Mouse (Mus musculus) heart, adult 9 months (tissue): ENCODE measurements at regions not wholly inside any gene's neighbourhood (a gene's known extent, or its start where the extent isn't known, plus 50 kb on each side); places are given as distances from the start of the nearest gene placed in this dataset.
A peak's percentile ranks its signal among the peaks of the same experiment; 100 is the strongest.

ENCODE experiments used
- DNase-seq, 2 experiments: peaks; one replicate each; pipeline ENCODE4 v3.0.0; 2022; ENCODE audit warnings: low spot score in 2 of 2

DNA sequence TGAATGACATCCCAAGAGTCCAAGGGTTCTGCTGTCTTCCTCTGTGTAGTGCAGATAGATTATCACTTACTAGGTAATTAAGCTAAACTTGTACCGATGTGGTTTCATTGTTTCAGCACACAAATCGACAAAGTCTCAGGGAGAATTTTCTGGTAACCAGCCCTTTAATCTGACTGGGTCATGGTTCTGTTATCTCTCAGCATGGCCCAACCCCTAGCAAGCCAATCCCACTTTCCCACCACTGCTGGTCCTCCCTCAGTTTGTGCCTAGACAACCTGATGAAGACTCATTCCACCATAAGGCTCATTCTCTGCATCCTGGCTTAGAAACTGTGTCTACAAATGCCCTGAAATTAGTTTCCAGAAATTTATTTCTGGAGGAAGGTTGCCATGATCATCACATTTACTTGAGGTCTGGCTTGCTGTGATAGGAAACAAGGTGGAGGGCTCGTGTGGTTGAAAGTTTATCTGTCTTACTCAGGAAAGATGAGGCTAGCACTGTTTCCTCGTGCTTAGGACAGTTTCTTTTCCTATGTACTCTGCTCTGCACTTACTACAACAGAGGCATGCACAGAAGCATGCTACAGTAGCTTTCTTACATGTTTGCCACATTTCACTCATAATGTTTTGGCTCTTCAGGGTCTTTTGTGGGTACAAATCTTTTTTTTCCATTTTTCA lies 217.0 kb upstream of the Nrp1 start:
- no peak for DNase-seq

DNA sequence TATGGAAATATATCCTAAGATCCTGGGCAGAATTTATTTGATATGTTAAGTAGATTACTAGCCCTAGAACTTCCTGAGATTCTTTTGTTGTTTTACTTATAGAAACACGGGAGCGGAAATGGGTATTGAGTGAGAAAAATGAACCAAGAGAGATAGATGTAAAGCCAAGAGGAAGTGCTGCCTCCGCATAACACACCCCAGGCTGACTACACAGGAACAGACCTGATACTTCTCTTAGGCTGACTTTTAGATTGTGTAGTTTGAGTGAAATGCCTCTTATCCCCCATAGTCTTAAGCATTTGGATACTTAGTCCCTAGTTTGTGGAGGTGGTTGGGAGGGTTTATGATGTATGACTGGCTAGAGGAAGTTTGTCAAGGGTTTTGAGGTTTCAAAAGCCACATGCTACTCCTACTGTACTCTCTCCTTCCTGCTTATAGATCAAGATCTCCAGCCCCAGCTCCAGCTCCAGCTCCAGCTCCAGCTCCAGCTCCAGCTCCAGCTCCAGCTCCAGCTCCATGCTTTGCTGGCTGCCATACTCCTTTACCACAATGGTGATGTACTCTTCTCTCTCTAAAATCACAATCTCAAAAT lies 210.0 kb upstream of the Nrp1 start:
- no peak for DNase-seq

DNA sequence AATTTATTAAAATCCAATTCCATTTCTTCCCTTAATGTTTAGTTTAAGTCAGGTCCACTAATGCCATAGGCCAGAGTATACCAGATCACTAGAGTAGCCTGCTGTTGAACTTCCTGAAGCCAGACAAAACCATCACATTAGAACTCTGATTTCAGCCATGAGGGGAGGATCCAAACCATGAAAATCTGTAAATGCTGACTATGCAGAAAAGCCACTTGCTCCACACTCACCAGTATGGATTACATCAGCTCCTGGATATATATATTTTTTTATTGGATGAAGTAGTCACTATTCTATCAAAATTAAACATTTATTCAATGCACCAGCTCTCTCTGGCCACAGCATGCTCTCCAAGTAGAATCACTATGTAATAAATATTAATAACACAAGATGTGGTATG lies 202.8 kb upstream of the Nrp1 start:
- DNase-seq: no peak

GRCm38 (mm10) chr8:128156221-128156620 lies 202.2 kb upstream of the Nrp1 start:
- DNase-seq: no peak

DNA sequence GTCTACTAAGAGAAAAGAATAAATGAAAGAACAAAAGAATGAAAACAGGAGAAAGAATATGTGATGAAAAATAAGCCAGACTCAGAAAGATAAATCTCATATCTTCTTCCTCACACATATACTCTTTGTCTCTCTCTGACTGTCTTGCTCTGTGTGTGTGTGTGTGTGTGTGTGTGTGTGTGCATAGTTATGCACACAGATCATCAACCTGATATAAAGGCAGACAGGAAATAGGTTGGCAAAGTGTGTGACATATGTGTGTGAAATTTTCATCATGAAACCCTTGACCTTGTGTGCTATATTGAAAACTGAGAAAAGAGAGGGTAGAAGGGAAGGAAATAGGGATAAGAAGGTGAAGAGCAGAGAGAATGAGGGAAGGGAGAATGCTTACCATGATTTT lies 195.5 kb upstream of the Nrp1 start:
- DNase-seq: no peak

- DNase-seq: no peak
Measured at GRCm38 (mm10) chr8:128164976-128165375, 193.4 kb upstream of the Nrp1 start.

- DNase-seq: no peak
Measured at GRCm38 (mm10) chr8:128165591-128165990, 192.8 kb upstream of the Nrp1 start.

GRCm38 (mm10) chr8:128166097-128166496 lies 192.3 kb upstream of the Nrp1 start:
- DNase-seq: peak in 1 of 2 experiments; percentile 26

GRCm38 (mm10) chr8:128168819-128169218 lies 189.6 kb upstream of the Nrp1 start:
- DNase-seq: no peak

- no peak for DNase-seq
Measured at GRCm38 (mm10) chr8:128171116-128171515, 187.3 kb upstream of the Nrp1 start.

- no peak for DNase-seq
Measured at GRCm38 (mm10) chr8:128180214-128180613, 178.2 kb upstream of the Nrp1 start.

DNA sequence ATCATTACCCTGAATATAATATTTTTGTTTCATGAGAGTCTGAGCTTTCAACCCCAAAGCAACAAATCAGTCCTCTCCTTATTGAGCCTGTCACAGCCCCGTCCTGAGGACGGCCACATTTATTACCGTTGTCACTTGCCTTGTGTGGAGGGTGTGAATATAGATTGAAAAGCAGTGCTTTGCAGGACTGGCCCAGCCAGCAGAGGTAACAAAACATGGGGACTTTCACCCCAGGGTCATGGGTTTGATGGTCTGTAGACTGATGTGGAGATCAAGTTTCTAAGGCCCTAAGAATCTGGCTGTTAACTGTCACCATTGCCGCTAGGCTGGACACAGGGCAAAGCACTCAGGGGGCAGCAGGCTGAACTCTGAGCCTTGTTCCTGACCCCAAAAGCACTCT lies 175.3 kb upstream of the Nrp1 start:
- no peak for DNase-seq

DNA sequence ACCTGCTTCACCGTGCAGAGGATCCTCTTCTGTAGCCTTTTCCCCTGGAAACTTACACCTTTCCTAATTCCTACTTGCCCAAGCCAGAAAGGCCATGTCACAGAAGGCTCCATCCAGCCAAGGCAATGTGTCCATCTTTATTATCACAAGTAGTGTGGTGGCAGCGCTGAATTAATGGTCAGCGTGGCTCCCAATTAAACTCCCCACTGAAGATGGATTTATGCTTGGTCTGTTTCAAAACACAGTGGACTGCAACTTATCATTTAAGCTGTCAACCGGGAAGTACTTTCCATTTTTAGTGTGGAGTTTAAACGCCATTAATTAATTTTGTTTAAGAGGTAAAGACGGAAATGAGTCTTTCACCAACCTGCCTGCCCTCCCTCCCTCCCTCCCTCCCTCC lies 170.1 kb upstream of the Nrp1 start:
- no peak for DNase-seq

DNA sequence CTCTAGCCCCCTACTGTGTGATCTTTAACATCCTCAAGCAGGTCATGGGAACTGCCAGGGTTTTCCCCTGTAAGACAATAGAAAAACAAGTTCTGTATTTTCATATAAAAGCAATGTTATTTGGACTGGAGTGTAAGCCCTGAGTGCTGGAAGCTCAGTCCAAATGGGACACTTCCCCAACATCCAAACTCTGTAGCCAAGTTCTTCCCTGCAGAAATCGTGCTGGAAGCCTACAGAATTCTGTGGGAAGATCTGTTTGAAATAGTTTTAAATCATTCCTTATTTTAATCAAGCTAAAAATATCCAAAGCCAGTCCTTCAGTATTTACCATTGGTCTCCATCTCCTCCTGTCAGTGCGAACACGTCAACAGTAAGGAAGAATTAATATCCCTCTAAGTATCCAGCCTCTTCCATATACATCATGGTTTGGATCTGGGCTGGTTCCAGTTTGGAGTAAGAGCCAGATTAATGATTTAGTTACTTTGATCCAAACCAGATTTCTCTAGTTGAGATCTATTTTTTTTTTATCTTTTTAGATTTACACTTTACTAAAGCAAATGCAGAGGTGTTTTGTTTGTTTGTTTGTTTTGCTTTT lies 165.0 kb upstream of the Nrp1 start:
- DNase-seq: no peak

GRCm38 (mm10) chr8:128200815-128201214 lies 157.6 kb upstream of the Nrp1 start:
- no peak for DNase-seq

GRCm38 (mm10) chr8:128201635-128202034 lies 156.8 kb upstream of the Nrp1 start:
- no peak for DNase-seq

GRCm38 (mm10) chr8:128202158-128202886 lies 156.1 kb upstream of the Nrp1 start:
- DNase-seq: no peak

DNA sequence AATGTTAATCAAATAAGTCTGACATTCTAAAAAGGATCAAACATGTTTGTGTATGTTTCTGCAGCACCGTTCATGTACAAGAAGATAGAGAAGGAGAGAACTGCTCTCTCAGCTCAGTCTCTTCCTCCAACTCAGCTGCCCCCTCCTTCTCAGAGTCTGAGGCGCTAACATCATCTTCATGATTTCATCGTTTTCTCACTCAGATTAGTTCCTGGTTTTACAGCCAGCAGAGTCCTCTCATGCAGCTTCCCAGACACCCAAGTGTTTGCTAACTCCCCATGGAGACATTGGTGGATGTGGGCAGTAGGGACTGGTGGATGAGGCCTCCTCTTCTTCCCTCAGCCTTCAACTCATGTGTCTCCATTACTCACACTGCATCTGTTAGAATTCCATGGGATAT lies 153.6 kb upstream of the Nrp1 start:
- no peak for DNase-seq

- DNase-seq: no peak
Measured at GRCm38 (mm10) chr8:128207138-128207537, 151.3 kb upstream of the Nrp1 start.

DNA sequence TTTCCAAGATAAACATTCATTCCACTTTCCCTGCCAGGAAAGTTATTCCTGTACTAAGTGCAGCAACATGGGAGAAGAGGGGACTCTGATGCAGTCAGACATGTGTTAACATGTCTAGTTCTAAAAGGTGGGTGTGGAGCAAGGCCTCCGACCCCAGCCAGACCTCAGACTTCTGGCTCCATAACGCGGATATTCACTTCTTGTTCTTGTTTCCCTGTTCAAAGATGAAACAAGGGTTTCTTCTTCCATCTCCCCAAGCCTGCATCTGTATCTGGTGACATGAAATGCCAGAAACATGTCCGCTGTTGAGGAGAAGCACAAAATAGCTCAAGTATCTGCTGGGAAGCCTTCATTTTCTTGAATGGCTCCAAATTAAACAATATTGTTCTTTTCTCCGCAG lies 147.6 kb upstream of the Nrp1 start:
- DNase-seq: peak; percentile 37 to 48

- no peak for DNase-seq
Measured at GRCm38 (mm10) chr8:128212223-128212622, 146.2 kb upstream of the Nrp1 start.

DNA sequence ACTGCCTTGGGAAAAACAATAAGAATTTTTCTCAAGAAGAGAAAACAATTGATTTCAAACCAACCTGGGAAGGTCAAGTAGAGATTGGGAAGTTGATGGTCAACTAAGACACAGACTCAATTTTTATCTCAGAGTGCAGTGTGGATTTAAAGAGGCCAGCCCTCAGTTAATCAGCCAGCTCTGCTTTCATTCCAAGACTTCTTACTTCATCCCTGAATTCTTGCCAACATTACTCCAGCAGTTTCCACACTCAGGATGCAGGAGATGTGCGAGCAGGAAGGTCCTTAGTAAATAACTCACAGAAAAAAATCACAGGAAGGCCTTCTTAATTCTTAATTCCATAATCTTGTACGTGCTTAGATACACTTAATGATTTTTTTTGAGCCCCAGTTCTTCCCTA lies 144.1 kb upstream of the Nrp1 start:
- peak; percentile 61 to 65 for DNase-seq

DNA sequence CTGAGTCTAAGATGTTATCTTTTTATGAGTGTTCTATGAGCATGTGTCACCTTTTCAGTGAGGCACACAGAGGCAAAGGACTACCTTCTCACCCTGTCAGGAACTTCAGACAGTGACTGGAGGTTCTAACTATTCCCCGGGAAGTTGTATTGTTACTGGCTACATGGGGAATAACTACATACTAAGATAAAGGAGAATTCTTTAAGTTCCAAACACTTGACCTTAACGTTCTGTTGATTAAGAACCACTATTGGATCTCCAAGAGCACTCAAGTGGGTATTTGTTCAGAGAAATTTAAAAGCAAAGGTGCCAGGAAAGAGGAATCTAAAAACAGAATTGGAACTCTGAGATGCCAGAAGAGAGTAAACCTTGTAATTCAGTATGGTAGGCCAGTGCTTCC lies 139.5 kb upstream of the Nrp1 start:
- DNase-seq: no peak
